Comparison of ENCODE assay signal across 27 mouse cellular contexts in the genomic region with DNA sequence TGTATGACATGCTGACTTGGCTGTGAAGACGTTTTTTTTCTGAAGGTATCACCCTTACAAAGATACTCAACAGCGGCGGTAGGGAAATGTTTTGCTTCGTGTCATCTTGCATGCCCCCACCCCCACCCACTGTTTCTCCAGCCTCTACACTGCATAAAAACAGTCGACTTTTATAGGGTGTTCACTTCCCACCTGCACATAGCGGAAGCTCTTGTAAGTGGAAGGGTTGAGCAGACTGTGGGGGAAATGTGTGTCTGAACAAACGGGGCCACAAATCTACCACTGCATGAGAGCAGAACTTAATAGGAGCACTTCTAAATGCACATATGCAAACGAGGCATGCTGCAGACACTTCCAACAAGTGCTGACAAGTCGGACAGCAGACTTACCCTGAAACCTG. TPM values are rescaled to one million over a fixed set of nuclear protein-coding genes. Genes with fewer than 3 reads are reported as not detected.
"Had no signal": no experiment of that assay in that cellular context is flagged by ENCODE, and none has a peak within 500 bp of the region (broad histone marks: within the 10 kb centered on the region; RNA-seq: fewer than 3 reads in every experiment).

No protein-coding gene starts in this region.

- ATAC-seq: liver, embryonic 12.5 days; midbrain, embryonic 13.5 days; midbrain, embryonic 16.5 days had no signal

- H3K4me3 ChIP-seq: left cerebral cortex, adult 2 months; liver, embryonic 12.5 days; liver, embryonic 15.5 days; lung, embryonic 15.5 days; midbrain, embryonic 10.5 days; midbrain, embryonic 13.5 days; myocyte; neural tube, embryonic 13.5 days had no signal

- H3K27me3 ChIP-seq: liver, embryonic 12.5 days; liver, embryonic 15.5 days; lung, embryonic 15.5 days; megakaryocyte, embryonic 14.5 days; midbrain, embryonic 13.5 days; neural tube, embryonic 13.5 days had no signal

- H3K9me3 ChIP-seq: liver, embryonic 12.5 days; liver, embryonic 15.5 days; lung, embryonic 15.5 days; megakaryocyte, embryonic 14.5 days; midbrain, embryonic 10.5 days; midbrain, embryonic 13.5 days; neural tube, embryonic 13.5 days had no signal

- H3K27ac ChIP-seq: kidney, postnatal 0 days; left cerebral cortex, adult 2 months; liver, embryonic 12.5 days; liver, embryonic 15.5 days; lung, embryonic 15.5 days; midbrain, embryonic 10.5 days; midbrain, embryonic 13.5 days; neural tube, embryonic 13.5 days; stomach, postnatal 0 days had no signal

- H3K9ac ChIP-seq: liver, embryonic 12.5 days; liver, embryonic 15.5 days; lung, embryonic 15.5 days; midbrain, embryonic 13.5 days; neural tube, embryonic 13.5 days had no signal

- H3K4me1 ChIP-seq: liver, embryonic 15.5 days; lung, embryonic 15.5 days; midbrain, embryonic 10.5 days; midbrain, embryonic 13.5 days; neural tube, embryonic 13.5 days had no signal

- H3K4me2 ChIP-seq: liver, embryonic 12.5 days; liver, embryonic 15.5 days; lung, embryonic 15.5 days; midbrain, embryonic 13.5 days; neural tube, embryonic 13.5 days had no signal

- DNase-seq: kidney, adult 18-20 months; kidney, postnatal 36 days; layer of hippocampus, postnatal 36 days; left cerebral cortex, postnatal 4 days; liver; lung, adult 18-20 months; lung, postnatal 10 days; lung, postnatal 36 days; right cerebral cortex, postnatal 14 days; right cerebral cortex, postnatal 4 days; thymus, adult 2 months; thymus, postnatal 14 days; thymus, postnatal 4 days had no signal

- H3K36me3 ChIP-seq: liver, embryonic 12.5 days; liver, embryonic 15.5 days; lung, embryonic 15.5 days; midbrain, embryonic 10.5 days; midbrain, embryonic 13.5 days; neural tube, embryonic 13.5 days had no signal

RNA-seq across cellular contexts. Expression of a gene that starts 39.6 kb away (rescaled TPM):
- polyA plus RNA-seq: liver, embryonic 15.5 days; myocyte had no signal

RNA-seq across cellular contexts. Expression of a gene that starts 55.9 kb away (rescaled TPM):
- polyA plus RNA-seq: kidney, embryonic 14.5 days; kidney, postnatal 0 days; liver, embryonic 12.5 days; liver, embryonic 15.5 days; lung, embryonic 15.5 days; midbrain, embryonic 10.5 days; midbrain, embryonic 13.5 days; midbrain, embryonic 16.5 days; myocyte; neural tube, embryonic 13.5 days; stomach, embryonic 14.5 days; stomach, postnatal 0 days had no signal
